ENCODE assay signal across 24 mouse cellular contexts in the genomic region with DNA sequence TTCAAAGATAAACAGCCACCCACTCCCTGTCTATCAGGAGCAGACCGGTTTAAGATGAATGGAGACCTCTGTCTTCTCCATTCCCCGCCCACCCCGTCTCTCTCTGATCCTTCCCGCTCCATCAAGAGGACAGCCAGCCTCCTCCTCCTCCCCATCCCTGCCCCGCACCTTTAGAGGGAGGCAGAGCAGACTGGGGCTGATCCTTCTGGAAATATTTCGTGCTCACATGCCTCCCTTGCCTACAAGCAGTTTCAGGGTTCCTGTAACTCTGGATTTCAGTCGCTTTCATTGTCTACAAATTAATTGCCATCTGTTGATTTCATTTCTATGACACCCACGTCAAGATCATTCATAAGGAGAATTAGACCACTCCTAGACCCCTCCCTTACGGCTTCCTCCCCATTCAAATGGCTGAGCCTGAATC. TPM values are rescaled to one million over a fixed set of nuclear protein-coding genes. Genes with fewer than 3 reads are reported as not detected.
DNase-seq lines count a peak whose midpoint lies in the region; ATAC-seq and TF ChIP-seq lines count a peak whose summit lies in the region.
"Had no signal": no experiment of that assay in that cellular context is flagged by ENCODE, and none has a peak within 500 bp of the region (broad histone marks: within the 10 kb centered on the region; RNA-seq: fewer than 3 reads in every experiment).

No protein-coding gene starts in this region.

- H3K9ac ChIP-seq in kidney, embryonic 15.5 days = no peak overlapping the region
- no peak overlapping the region for H3K9ac ChIP-seq in forebrain, postnatal 0 days
- H3K9ac ChIP-seq: embryonic facial prominence, embryonic 12.5 days; heart, embryonic 15.5 days; intestine, embryonic 15.5 days; limb, embryonic 13.5 days; liver, embryonic 14.5 days; lung, embryonic 15.5 days; midbrain, embryonic 12.5 days had no signal

- H3K4me2 ChIP-seq in kidney, embryonic 15.5 days = no peak overlapping the region
- H3K4me2 ChIP-seq in forebrain, postnatal 0 days (ENCODE audit: low read depth) = peak overlapping the region; percentile 21
- H3K4me2 ChIP-seq: embryonic facial prominence, embryonic 12.5 days; heart, embryonic 15.5 days; intestine, embryonic 15.5 days; limb, embryonic 13.5 days; lung, embryonic 15.5 days; midbrain, embryonic 12.5 days had no signal

- H3K36me3 ChIP-seq in kidney, embryonic 15.5 days = no peaks in the 10 kb centered on the region
- H3K36me3 ChIP-seq in forebrain, postnatal 0 days (ENCODE audit: insufficient read depth) = no peaks in the 10 kb centered on the region
- H3K36me3 ChIP-seq: embryonic facial prominence, embryonic 12.5 days; heart, embryonic 15.5 days; intestine, embryonic 15.5 days; limb, embryonic 13.5 days; lung, embryonic 15.5 days; midbrain, embryonic 12.5 days had no signal

- H3K4me1 ChIP-seq in kidney, embryonic 15.5 days = peaks cover 32% of the 10 kb centered on the region
- peaks cover 7% of the 10 kb centered on the region; the same call in 1 of the 2 replicates for H3K4me1 ChIP-seq in forebrain, postnatal 0 days (ENCODE audit: insufficient read depth)
- H3K4me1 ChIP-seq: embryonic facial prominence, embryonic 12.5 days; heart, embryonic 15.5 days; intestine, embryonic 15.5 days; limb, embryonic 13.5 days; lung, embryonic 15.5 days had no signal

- intact Hi-C loops in left cerebral cortex, adult 2 months (cut with DNase I) = no loop called here

- ATAC-seq in kidney, embryonic 15.5 days (replicated peaks; ENCODE audit: low FRiP score) = peak; percentile 74
- peak; percentile 84 for ATAC-seq in forebrain, postnatal 0 days
- ATAC-seq: intestine, embryonic 15.5 days; Patski had no signal

- no peak overlapping the region for H3K27ac ChIP-seq in kidney, embryonic 15.5 days
- peak overlapping the region; percentile 71 for H3K27ac ChIP-seq in forebrain, postnatal 0 days (ENCODE audit: low read depth, low read length)
- H3K27ac ChIP-seq in left cerebral cortex, adult 2 months = no peak overlapping the region
- H3K27ac ChIP-seq: embryonic facial prominence, embryonic 12.5 days; heart, embryonic 15.5 days; intestine, embryonic 15.5 days; limb, embryonic 13.5 days; liver, embryonic 14.5 days; lung, embryonic 15.5 days; macrophage; midbrain, embryonic 12.5 days had no signal

- H3K9me3 ChIP-seq in kidney, embryonic 15.5 days (replicated peaks) = no peaks in the 10 kb centered on the region
- no peaks in the 10 kb centered on the region for H3K9me3 ChIP-seq in forebrain, postnatal 0 days (ENCODE audit: low read length)
- H3K9me3 ChIP-seq: embryonic facial prominence, embryonic 12.5 days; heart, embryonic 15.5 days; intestine, embryonic 15.5 days; limb, embryonic 13.5 days; lung, embryonic 15.5 days had no signal

- WGBS in kidney, embryonic 15.5 days = 24% methylated on average over 9 of the region's 9 CpGs
- WGBS in forebrain, postnatal 0 days = 29% methylated on average over 9 of the region's 9 CpGs

- H3K4me3 ChIP-seq in kidney, embryonic 15.5 days (replicated peaks) = no peak overlapping the region
- no peak overlapping the region for H3K4me3 ChIP-seq in forebrain, postnatal 0 days (ENCODE audit: low read depth, low read length)
- H3K4me3 ChIP-seq in left cerebral cortex, adult 2 months = no peak overlapping the region
- H3K4me3 ChIP-seq: embryonic facial prominence, embryonic 12.5 days; heart, embryonic 15.5 days; intestine, embryonic 15.5 days; limb, embryonic 13.5 days; lung, embryonic 15.5 days; midbrain, embryonic 12.5 days; myocyte had no signal

- no peak for TF ChIP-seq CTCF in forebrain, postnatal 0 days (IDR thresholded peaks at IDR 0.05; ENCODE audit: low read depth)
- TF ChIP-seq CTCF in left cerebral cortex, adult 2 months (IDR thresholded peaks at IDR 0.05) = no peak

- H3K27me3 ChIP-seq in kidney, embryonic 15.5 days = no peaks in the 10 kb centered on the region
- no peaks in the 10 kb centered on the region for H3K27me3 ChIP-seq in forebrain, postnatal 0 days (ENCODE audit: insufficient read depth, low read length)
- H3K27me3 ChIP-seq: embryonic facial prominence, embryonic 12.5 days; heart, embryonic 15.5 days; intestine, embryonic 15.5 days; limb, embryonic 13.5 days; lung, embryonic 15.5 days; midbrain, embryonic 12.5 days; Patski had no signal

- DNase-seq in kidney, postnatal 10 days = no peak
- DNase-seq in ES-CJ7 (ENCODE audit: low read depth, low spot score) = peak; percentile 85
- DNase-seq in Muller cell, postnatal 12 days (ENCODE audit: inconsistent ontology term) = peak; percentile 43
- peak; percentile 50 for DNase-seq in forebrain, postnatal 0 days
- no peak for DNase-seq in cerebellum, adult 18-20 months
- DNase-seq in left cerebral cortex, adult 2 months (ENCODE audit: extremely low spot score in 1 of 2, low spot score in 2 of 2) = no peak
- DNase-seq: cerebellum, adult 8-10 months; gastrocnemius, postnatal 25 days; heart, postnatal 4 days; kidney, postnatal 36 days; right cerebral cortex, postnatal 14 days; spleen, adult 18-20 months; thymus, postnatal 36 days had no signal

RNA-seq across cellular contexts. Expression of gene Fam78b, which starts 20.8 kb away (rescaled TPM):
- polyA plus RNA-seq in kidney, embryonic 15.5 days (2015; fragmentation: Nextera tagmentation; extraction: Ambion mirVana) = 0.79 and 0.84 TPM in 2 replicates
- 21.5 and 24.5 TPM in 2 replicates for total RNA-seq in forebrain, postnatal 0 days (2014; rRNA removed)
- 10.1 and 11.7 TPM in 2 replicates for polyA plus RNA-seq in forebrain, postnatal 0 days (2015; fragmentation: Nextera tagmentation; extraction: Ambion mirVana)
- total RNA-seq in left cerebral cortex, adult 2 months (2021) = 10 to 100 TPM; 31.7 to 33.2 TPM
- polyA plus RNA-seq: Patski had no signal

Comparison
In these comparisons a context has a peak if more than half of its experiments do, and no peak if none do; other contexts are left out.
1. DNase-seq: peak in ES-CJ7 (single experiment), Muller cell, postnatal 12 days (single experiment) and forebrain, postnatal 0 days (single experiment); none in kidney, postnatal 10 days (single experiment), cerebellum, adult 18-20 months (0 of 2) and left cerebral cortex, adult 2 months (0 of 2).